Mouse (Mus musculus) NIH3T3 (cell line): ENCODE measurements around the gene Ube2c.
A peak's percentile ranks its signal among the peaks of the same experiment; 100 is the strongest.

Source experiments
- DNase-seq: peaks from one replicate; pipeline ENCODE4 v3.0.0-alpha.2; 2012; ENCODE audit warnings: low read depth

The Ube2c gene

GRCm38 (mm10) chr2:164788411-164788810 is 18.7 kb downstream of the Ube2c start:
- DNase-seq: no peak

GRCm38 (mm10) chr2:164790451-164790850 is 20.8 kb downstream of the Ube2c start:
- peak; percentile 57 for DNase-seq

GRCm38 (mm10) chr2:164791841-164792261 is 22.2 kb downstream of the Ube2c start:
- no peak for DNase-seq

GRCm38 (mm10) chr2:164792400-164793190 is 22.9 kb downstream of the Ube2c start:
- DNase-seq: no peak

GRCm38 (mm10) chr2:164793236-164793635 is 23.5 kb downstream of the Ube2c start:
- DNase-seq: peak; percentile 78

GRCm38 (mm10) chr2:164793772-164794171 is 24.1 kb downstream of the Ube2c start:
- DNase-seq: peak; percentile 59

GRCm38 (mm10) chr2:164794293-164794692 is 24.6 kb downstream of the Ube2c start:
- peak; percentile 95 for DNase-seq

GRCm38 (mm10) chr2:164795868-164796267 is 26.2 kb downstream of the Ube2c start:
- DNase-seq: no peak

- DNase-seq: peak; percentile 53
Measured at GRCm38 (mm10) chr2:164798554-164798953, 28.9 kb downstream of the Ube2c start.

- DNase-seq: no peak
Measured at GRCm38 (mm10) chr2:164800252-164801004, 30.7 kb downstream of the Ube2c start.

- DNase-seq: no peak
Measured at GRCm38 (mm10) chr2:164803201-164803920, 33.7 kb downstream of the Ube2c start.

GRCm38 (mm10) chr2:164803921-164804313 is 34.2 kb downstream of the Ube2c start:
- no peak for DNase-seq

GRCm38 (mm10) chr2:164804533-164805331 is 35.0 kb downstream of the Ube2c start, which contains the start of the genes Acot8 and Zswim3:
TSS of gene Acot8 (minus strand) at chr2:164804882.
TSS of gene Zswim3 (plus strand) at chr2:164805098.
- peak; percentile 99 for DNase-seq

- no peak for DNase-seq
Measured at GRCm38 (mm10) chr2:164805332-164805718, 35.6 kb downstream of the Ube2c start.

- no peak for DNase-seq
Measured at GRCm38 (mm10) chr2:164806614-164807013, 36.9 kb downstream of the Ube2c start.

GRCm38 (mm10) chr2:164813557-164813956 is 43.9 kb downstream of the Ube2c start:
- DNase-seq: no peak

GRCm38 (mm10) chr2:164815348-164815747 is 45.6 kb downstream of the Ube2c start:
- no peak for DNase-seq

GRCm38 (mm10) chr2:164815821-164816220 is 46.1 kb downstream of the Ube2c start:
- no peak for DNase-seq

GRCm38 (mm10) chr2:164817206-164817605 is 47.5 kb downstream of the Ube2c start:
- DNase-seq: no peak

GRCm38 (mm10) chr2:164817703-164818102 is 48.0 kb downstream of the Ube2c start:
- peak; percentile 36 for DNase-seq

- no peak for DNase-seq
Measured at GRCm38 (mm10) chr2:164821060-164821459, 51.4 kb downstream of the Ube2c start.
